Mouse (Mus musculus) midbrain, embryonic 15.5 days (tissue): Measurements from ENCODE around the gene Wdr82. TPM values are rescaled to one million over a fixed set of nuclear protein-coding genes. Genes with fewer than 3 reads are reported as not detected.

ENCODE experiments used
- ATAC-seq: fragments of 200-750 bp; cut with Nextera tagmentation; replicated peaks from 2 replicates; pipeline ENCODE4 v1.8.0; 2017; ENCODE audit warnings: moderate TSS enrichment
- H3K27ac ChIP-seq: fragments of 300-500 bp; sonication (generic); 2 replicates; pipeline ENCODE4 v1.5.1; 2015; ENCODE audit warnings: mild to moderate bottlenecking, inconsistent platforms
- H3K27me3 ChIP-seq: fragments of 300-500 bp; sonication (generic); replicated peaks from 2 replicates; pipeline ENCODE4 v1.6.1; 2015; ENCODE audit warnings: inconsistent platforms
- H3K36me3 ChIP-seq: fragments of 300-500 bp; sonication (generic); replicated peaks from 2 replicates; pipeline ENCODE4 v1.6.1; 2015; ENCODE audit warnings: inconsistent platforms
- H3K4me1 ChIP-seq: fragments of 300-500 bp; sonication (generic); 2 replicates; pipeline ENCODE4 v1.6.1; 2015; ENCODE audit warnings: inconsistent platforms
- H3K4me2 ChIP-seq: fragments of 300-500 bp; sonication (generic); 2 replicates; pipeline ENCODE4 v1.6.1; 2015; ENCODE audit warnings: inconsistent platforms, mild to moderate bottlenecking, moderate library complexity
- H3K4me3 ChIP-seq: fragments of 300-500 bp; sonication (generic); 2 replicates; pipeline ENCODE4 v1.5.1; 2015; ENCODE audit warnings: mild to moderate bottlenecking, inconsistent platforms
- H3K9ac ChIP-seq: fragments of 300-500 bp; sonication (generic); 2 replicates; pipeline ENCODE4 v1.6.1; 2015; ENCODE audit warnings: mild to moderate bottlenecking, inconsistent platforms
- H3K9me3 ChIP-seq: fragments of 300-500 bp; sonication (generic); 2 replicates; pipeline ENCODE4 v1.6.1; 2016; ENCODE audit warnings: inconsistent platforms
- WGBS: fragments of 180-500 bp; shearing (Covaris S2); methylation state at CpG from one replicate; pipeline ENCODE4 v1.1.7; 2015; ENCODE audit warnings: mixed read lengths; 5-methylcytosine and 5-hydroxymethylcytosine counted together
- polyA plus RNA-seq: library from polyadenylated mRNA; unstranded; fragments of >200 nt; fragmentation: Nextera tagmentation; extraction: Ambion mirVana; gene quantifications from 2 replicates; pipeline ENCODE4 v1.2.1, GENCODE M21; 2015

Wdr82 gene
- polyA plus RNA-seq, 1 experiment from 2014 or later, result 41.1 TPM

DNA sequence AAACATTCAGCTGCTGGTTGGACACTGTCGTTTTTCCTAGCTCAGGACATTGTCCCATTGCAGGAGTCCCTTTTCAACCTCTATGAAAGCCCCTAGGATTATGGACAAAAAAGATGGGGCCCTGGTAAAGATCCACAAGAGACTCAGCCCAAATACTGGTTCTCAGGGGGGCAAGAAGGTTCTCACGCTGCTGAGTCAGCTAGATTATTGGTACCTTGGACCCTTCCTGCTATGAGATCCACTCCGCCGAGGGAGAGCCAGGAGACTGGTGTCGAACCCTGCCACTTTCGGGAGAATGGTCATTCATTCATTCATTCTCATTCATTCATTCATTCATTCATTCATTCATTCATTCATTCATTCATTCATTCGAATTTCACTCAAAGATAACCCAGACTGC lies 46.2 kb downstream of the Wdr82 start:
- Histone ChIP-seq H3K27me3 (no peaks in the 10 kb centered on the region), H3K9ac (no peak overlapping the region)
- 89% methylated on average over 7 of the region's 7 CpGs for WGBS

DNA sequence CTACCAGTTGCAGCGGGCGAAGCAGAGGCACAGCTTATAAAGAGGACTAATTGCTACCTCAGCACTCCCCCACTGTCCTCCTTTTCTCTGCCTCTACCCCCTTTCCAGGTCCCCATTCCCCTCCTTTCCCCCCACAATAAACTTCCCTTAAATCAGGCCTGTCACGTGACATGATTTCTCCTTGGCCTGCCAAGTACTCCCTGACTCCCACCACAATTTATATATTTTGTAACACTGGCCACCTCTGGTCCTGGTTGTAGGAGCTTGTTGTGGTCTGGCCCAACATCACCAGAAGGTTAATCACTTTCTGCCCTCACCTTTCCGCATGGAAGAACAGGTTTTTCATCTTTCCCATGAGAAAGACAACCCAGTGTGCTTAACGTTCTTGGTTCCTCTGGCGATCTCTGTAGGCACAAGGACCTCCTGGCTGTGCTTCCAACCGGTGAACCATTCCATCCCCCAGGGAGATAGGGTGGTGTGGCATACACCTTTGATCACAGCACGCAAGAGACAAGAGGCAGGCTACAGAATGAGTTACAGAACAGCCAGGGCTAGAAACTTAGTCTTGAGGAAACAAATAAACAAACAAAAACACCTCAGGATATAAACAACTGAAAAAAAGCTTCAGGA lies 50.3 kb downstream of the Wdr82 start:
- Histone ChIP-seq H3K27me3 (no peaks in the 10 kb centered on the region), H3K4me3 (no peak overlapping the region), H3K27ac (no peak overlapping the region), H3K9me3 (no peaks in the 10 kb centered on the region), H3K36me3 (no peaks in the 10 kb centered on the region), H3K4me1 (peaks cover 5% of the 10 kb centered on the region; the same call in 1 of the 2 replicates), H3K4me2 (no peak overlapping the region), H3K9ac (no peak overlapping the region)
- ATAC-seq, result no peak
- 69% methylated on average over 8 of the region's 8 CpGs for WGBS

More for the DNA sequence above, 46.2 kb downstream of the Wdr82 start:
- Histone ChIP-seq H3K4me2 (no peak overlapping the region), H3K27ac (no peak overlapping the region), H3K4me3 (no peak overlapping the region), H3K4me1 (peaks cover 3% of the 10 kb centered on the region; the same call in 1 of the 2 replicates), H3K9me3 (no peaks in the 10 kb centered on the region), H3K36me3 (peaks cover 21% of the 10 kb centered on the region)
- no peak for ATAC-seq

DNA sequence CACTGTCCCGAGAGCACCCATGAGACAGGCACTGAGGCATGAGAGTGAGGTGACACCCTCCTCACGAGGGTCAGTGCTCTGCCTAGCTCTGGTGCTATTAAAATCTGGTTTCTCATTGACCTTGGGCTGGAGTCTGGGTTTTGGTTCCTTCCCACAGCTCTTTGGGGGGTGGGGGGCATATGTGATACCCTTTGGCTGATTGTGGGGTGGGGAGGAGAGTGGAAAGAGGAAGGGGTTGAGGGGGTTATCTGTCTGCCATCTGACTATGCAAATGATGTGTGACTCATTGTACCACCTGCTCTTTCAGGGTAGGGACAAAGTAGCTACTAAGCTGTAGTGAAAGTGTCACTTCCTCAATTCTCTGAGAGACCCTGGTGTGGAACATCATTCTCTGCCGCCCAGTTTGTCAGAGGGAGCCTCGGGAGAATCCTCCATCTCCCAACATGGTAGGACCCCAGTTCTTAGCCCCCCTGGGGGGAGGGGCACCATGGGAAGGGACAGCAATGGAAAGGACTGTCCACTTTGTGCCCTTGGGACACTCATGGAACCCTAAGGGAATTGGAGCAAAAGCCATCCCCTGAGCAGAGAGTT lies 51.6 kb downstream of the Wdr82 start, which contains the start of gene Tlr9:
Gene Tlr9 (plus strand): TSS at position 338 of the 591 bp plus-strand sequence.
- no peak within 1 kb of the TSS for H3K9ac ChIP-seq
- H3K4me2 ChIP-seq, result no peak within 1 kb of the TSS
- 82% methylated on average over 4 of the region's 4 CpGs for WGBS
- H3K9me3 ChIP-seq, result no peaks in the 10 kb centered on the region
- no peaks in the 10 kb centered on the region for H3K36me3 ChIP-seq
- no peak within 1 kb of the TSS for H3K27ac ChIP-seq
- no peak within 1 kb of the TSS for H3K4me3 ChIP-seq
- H3K4me1 ChIP-seq, result peaks cover 11% of the 10 kb centered on the region; the same call in 1 of the 2 replicates
- ATAC-seq, result no peak
- H3K27me3 ChIP-seq, result no peaks in the 10 kb centered on the region

DNA sequence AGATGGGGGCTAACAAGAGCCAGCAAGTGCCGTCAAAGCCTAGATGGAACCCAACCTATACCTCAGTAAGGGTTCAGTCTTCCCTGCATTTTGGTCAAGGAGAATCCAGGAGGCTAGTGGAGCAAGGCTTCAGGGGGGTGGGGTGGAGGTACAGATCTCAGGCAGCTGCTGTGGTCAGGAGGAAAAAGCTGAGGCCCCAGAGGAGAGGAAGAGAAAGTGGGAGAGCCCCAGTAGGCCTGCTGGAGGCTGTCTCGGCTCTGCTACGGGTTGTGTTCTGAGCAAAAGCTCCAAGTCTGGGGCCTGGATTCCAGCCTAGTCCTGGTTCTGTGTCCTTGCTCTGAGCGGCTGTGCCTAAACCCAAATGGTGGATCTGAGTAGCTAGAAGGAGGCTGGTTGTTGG lies 52.3 kb downstream of the Wdr82 start:
- H3K4me2 ChIP-seq, result no peak overlapping the region
- peaks cover 11% of the 10 kb centered on the region; the same call in 1 of the 2 replicates for H3K4me1 ChIP-seq
- H3K9me3 ChIP-seq, result no peaks in the 10 kb centered on the region
- no peak for ATAC-seq
- no peak overlapping the region for H3K4me3 ChIP-seq
- no peaks in the 10 kb centered on the region for H3K27me3 ChIP-seq
- no peak overlapping the region for H3K9ac ChIP-seq
- no peak overlapping the region for H3K27ac ChIP-seq
- WGBS, result 87% methylated on average over 4 of the region's 4 CpGs
- no peaks in the 10 kb centered on the region for H3K36me3 ChIP-seq

DNA sequence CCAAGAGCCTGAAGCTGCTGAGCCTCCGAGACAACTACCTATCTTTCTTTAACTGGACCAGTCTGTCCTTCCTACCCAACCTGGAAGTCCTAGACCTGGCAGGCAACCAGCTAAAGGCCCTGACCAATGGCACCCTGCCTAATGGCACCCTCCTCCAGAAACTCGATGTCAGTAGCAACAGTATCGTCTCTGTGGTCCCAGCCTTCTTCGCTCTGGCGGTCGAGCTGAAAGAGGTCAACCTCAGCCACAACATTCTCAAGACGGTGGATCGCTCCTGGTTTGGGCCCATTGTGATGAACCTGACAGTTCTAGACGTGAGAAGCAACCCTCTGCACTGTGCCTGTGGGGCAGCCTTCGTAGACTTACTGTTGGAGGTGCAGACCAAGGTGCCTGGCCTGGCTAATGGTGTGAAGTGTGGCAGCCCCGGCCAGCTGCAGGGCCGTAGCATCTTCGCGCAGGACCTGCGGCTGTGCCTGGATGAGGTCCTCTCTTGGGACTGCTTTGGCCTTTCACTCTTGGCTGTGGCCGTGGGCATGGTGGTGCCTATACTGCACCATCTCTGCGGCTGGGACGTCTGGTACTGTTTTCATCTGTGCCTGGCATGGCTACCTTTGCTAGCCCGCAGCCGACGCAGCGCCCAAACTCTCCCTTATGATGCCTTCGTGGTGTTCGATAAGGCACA lies 54.9 kb downstream of the Wdr82 start:
- ATAC-seq, result peak; percentile 51; the same call in 1 of the 2 replicates
- no peaks in the 10 kb centered on the region for H3K9me3 ChIP-seq
- H3K27me3 ChIP-seq, result no peaks in the 10 kb centered on the region
- WGBS, result 58% methylated on average over 24 of the region's 24 CpGs
- peak overlapping the region; percentile 26; the same call in 1 of the 2 replicates for H3K9ac ChIP-seq
- H3K27ac ChIP-seq, result peak overlapping the region; percentile 64; the same call in 1 of the 2 replicates
- peak overlapping the region; percentile 41 for H3K4me3 ChIP-seq
- H3K36me3 ChIP-seq, result no peaks in the 10 kb centered on the region
- peak overlapping the region; percentile 74 for H3K4me2 ChIP-seq
- H3K4me1 ChIP-seq, result peaks cover 11% of the 10 kb centered on the region; the same call in 1 of the 2 replicates

DNA sequence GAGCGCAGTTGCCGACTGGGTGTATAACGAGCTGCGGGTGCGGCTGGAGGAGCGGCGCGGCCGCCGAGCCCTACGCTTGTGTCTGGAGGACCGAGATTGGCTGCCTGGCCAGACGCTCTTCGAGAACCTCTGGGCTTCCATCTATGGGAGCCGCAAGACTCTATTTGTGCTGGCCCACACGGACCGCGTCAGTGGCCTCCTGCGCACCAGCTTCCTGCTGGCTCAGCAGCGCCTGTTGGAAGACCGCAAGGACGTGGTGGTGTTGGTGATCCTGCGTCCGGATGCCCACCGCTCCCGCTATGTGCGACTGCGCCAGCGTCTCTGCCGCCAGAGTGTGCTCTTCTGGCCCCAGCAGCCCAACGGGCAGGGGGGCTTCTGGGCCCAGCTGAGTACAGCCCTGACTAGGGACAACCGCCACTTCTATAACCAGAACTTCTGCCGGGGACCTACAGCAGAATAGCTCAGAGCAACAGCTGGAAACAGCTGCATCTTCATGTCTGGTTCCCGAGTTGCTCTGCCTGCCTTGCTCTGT lies 55.5 kb downstream of the Wdr82 start:
- WGBS, result 7% methylated on average over 34 of the region's 34 CpGs
- Histone ChIP-seq H3K27ac (peak overlapping the region; percentile 64), H3K4me2 (peak overlapping the region; percentile 74), H3K36me3 (no peaks in the 10 kb centered on the region), H3K27me3 (no peaks in the 10 kb centered on the region), H3K9me3 (no peaks in the 10 kb centered on the region), H3K4me3 (peak overlapping the region; percentile 41), H3K4me1 (peaks cover 11% of the 10 kb centered on the region; the same call in 1 of the 2 replicates), H3K9ac (peak overlapping the region; percentile 26; the same call in 1 of the 2 replicates)
- ATAC-seq, result peak; percentile 79

DNA sequence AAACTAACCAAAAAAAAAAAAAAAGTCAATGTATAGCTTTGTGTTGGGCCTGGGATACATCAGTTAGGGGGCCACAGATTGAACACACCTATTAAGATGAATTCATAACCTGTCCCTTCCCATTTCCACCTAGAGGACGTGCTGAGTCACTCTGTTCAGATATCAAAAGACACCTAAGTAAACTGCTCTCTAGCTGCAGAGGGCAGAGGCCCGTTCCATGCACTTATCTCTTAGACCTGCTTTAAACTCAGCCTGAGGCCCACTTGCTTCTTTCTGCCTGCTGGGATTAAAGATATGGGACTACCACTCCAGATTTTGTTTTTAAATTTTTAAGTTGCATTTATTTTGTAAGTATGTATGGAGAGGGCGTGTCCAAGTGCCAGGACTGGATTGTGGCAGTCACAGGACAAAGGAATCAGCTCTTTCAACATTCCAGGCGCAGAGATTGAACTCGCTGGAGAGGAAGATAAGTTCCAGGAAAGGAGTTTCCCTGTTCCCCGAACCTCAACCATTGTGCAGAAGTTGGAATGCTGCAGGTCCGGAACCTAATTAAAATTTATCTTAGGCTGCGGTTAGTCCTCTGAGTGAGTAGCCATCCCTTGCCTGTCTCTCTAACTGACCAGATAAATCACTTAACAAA lies 57.2 kb downstream of the Wdr82 start:
- peaks cover 11% of the 10 kb centered on the region; the same call in 1 of the 2 replicates for H3K4me1 ChIP-seq
- H3K27me3 ChIP-seq, result no peaks in the 10 kb centered on the region
- ATAC-seq, result no peak
- no peak overlapping the region for H3K27ac ChIP-seq
- H3K4me3 ChIP-seq, result no peak overlapping the region
- no peak overlapping the region for H3K4me2 ChIP-seq
- H3K36me3 ChIP-seq, result no peaks in the 10 kb centered on the region
- no peaks in the 10 kb centered on the region for H3K9me3 ChIP-seq
- 73% methylated on average over 8 of the region's 8 CpGs for WGBS
- no peak overlapping the region for H3K9ac ChIP-seq

DNA sequence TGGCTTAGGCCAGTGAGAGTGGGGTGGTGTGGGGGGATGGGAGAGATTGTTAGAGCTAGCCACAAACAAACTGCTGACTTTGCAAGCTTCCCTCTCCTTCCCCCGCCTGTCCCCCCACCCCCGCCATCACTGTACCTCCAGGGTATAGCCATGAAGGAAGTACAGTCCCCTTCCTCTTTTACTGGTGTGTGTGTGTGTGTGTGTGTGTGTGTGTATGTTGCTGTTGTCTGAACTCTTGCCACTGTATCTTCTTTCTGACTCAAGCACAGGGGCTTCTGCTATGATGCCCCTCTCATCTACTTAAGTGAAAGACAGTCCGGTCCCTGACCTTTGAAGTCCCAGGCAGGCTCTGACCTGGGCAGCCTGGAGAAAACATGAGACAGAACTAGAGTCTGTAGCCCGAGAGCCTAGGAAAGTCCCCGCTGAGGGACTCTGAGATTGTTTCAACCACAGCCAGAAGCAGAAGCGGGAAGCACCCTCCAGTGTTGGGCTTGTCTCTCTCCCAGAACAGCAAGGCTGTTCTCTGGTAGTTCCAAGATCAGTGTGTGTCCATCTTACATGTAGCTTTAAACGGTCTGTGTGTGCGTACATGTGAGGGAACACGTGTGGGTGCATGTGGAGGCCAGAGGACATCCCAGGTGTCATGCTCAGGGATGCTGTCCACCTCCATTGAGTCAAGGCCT lies 59.5 kb downstream of the Wdr82 start:
- Histone ChIP-seq H3K27me3 (no peaks in the 10 kb centered on the region), H3K4me2 (no peak overlapping the region), H3K4me3 (no peak overlapping the region), H3K36me3 (peaks cover 17% of the 10 kb centered on the region; the same call in 1 of the 2 replicates), H3K4me1 (peaks cover 11% of the 10 kb centered on the region; the same call in 1 of the 2 replicates), H3K27ac (no peak overlapping the region), H3K9me3 (no peaks in the 10 kb centered on the region), H3K9ac (no peak overlapping the region)
- ATAC-seq, result no peak
- 85% methylated on average over 9 of the region's 9 CpGs for WGBS

DNA sequence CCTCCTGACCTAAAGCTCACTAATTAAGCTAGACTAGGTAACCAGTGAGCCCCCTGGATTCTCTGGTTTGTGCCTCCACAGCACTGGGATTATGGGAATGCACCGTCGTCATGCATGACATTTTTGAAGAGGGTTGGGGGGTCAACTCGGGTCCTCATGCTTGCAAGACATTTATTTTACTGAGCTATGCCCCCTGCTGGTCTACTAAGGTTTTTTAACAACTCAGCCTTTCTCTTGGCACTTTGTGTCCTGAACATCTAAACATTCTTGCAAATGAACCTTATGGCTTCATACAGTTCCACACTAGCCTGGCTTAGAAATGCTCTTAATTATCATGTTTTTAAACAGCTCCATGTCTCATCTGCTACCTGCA lies 60.0 kb downstream of the Wdr82 start:
- Histone ChIP-seq H3K36me3 (peaks cover 23% of the 10 kb centered on the region; the same call in 1 of the 2 replicates), H3K4me1 (peaks cover 9% of the 10 kb centered on the region; the same call in 1 of the 2 replicates), H3K4me2 (no peak overlapping the region), H3K27me3 (no peaks in the 10 kb centered on the region), H3K4me3 (no peak overlapping the region), H3K27ac (no peak overlapping the region), H3K9me3 (no peaks in the 10 kb centered on the region), H3K9ac (no peak overlapping the region)
- WGBS, result 59% methylated on average over 3 of the region's 3 CpGs
- no peak for ATAC-seq

DNA sequence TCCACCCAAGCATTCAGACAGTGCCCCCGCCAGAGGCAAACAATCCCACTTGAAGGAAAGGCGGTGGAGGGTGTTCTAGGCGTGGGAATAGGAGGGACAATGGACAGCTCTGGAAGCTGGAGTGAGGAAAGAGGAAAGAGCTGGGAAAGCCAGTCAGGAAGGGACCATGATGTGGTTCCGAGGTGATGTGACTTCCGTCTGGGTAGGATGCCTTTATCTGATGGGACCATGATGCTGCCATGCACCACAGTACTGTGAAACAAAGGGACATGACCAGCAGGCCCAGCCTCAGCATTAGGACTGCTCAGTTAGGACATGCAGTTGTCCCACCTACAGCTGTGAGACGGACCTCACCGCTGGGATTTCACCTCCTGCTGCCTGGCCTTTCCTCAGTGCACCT lies 60.5 kb downstream of the Wdr82 start:
- Histone ChIP-seq H3K36me3 (peaks cover 25% of the 10 kb centered on the region; the same call in 1 of the 2 replicates), H3K4me1 (peaks cover 4% of the 10 kb centered on the region; the same call in 1 of the 2 replicates), H3K4me3 (no peak overlapping the region), H3K9ac (no peak overlapping the region), H3K27me3 (no peaks in the 10 kb centered on the region), H3K4me2 (no peak overlapping the region), H3K27ac (no peak overlapping the region), H3K9me3 (no peaks in the 10 kb centered on the region)
- no peak for ATAC-seq
- WGBS, result 83% methylated on average over 7 of the region's 7 CpGs

DNA sequence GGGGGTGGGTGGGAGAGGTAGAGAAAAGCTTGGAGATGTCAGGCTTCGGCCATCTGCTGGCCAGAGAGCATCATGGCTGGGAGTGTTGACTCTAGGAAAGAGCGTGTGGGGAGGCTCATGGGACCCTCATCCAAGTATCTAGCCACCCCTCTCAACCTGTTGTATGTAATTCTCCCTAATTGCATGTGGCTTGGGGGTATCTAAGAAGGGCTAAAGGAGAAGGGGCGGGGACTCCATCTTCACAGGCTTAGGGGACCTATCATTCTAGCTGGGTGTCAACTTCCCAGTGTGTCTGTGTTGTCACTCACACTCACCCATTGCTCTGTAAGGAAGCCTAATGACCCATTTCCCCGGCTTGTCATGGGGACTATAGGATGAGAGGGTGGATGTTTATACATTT lies 61.1 kb downstream of the Wdr82 start:
- Histone ChIP-seq H3K36me3 (peaks cover 31% of the 10 kb centered on the region; the same call in 1 of the 2 replicates), H3K4me3 (no peak overlapping the region), H3K9me3 (no peaks in the 10 kb centered on the region), H3K27ac (no peak overlapping the region), H3K4me2 (no peak overlapping the region), H3K27me3 (no peaks in the 10 kb centered on the region), H3K4me1 (no peaks in the 10 kb centered on the region), H3K9ac (no peak overlapping the region)
- no peak for ATAC-seq
- 82% methylated on average over 4 of the region's 4 CpGs for WGBS
